Mouse (Mus musculus) bone marrow, adult 2 months (tissue): ENCODE results near the gene Mthfsd. TPM values are rescaled to one million over a fixed set of nuclear protein-coding genes. Genes with fewer than 3 reads are reported as not detected.
A peak's percentile ranks its signal among the peaks of the same experiment; 100 is the strongest.
"Not testable (repeated sequence)": the region's sequence is repeated elsewhere in the genome, so short reads cannot be mapped to it uniquely, and the experiment has no call there.

ENCODE experiments used
- H3K27ac ChIP-seq: fragments of 200-500 bp; 2 replicates; pipeline ENCODE4 v1.5.1; 2012; ENCODE audit warnings: low read depth, mild to moderate bottlenecking, control low read depth, inconsistent platforms, low read length; ENCODE audit not compliant: control insufficient read depth, poor library complexity, insufficient read depth
- H3K4me1 ChIP-seq: fragments of 200-500 bp; 2 replicates; pipeline ENCODE4 v1.6.1; 2011; ENCODE audit warnings: low read length; ENCODE audit not compliant: control insufficient read depth, insufficient read depth
- H3K4me3 ChIP-seq: fragments of 200-500 bp; replicated peaks from 2 replicates; pipeline ENCODE3; 2011; ENCODE audit warnings: mild to moderate bottlenecking, low read depth, low read length, control low read depth; ENCODE audit not compliant: control insufficient read depth
- CTCF ChIP-seq: fragments of 200-500 bp; IDR thresholded peaks from 2 replicates; pipeline ENCODE4 v1.5.1; 2011; ENCODE audit warnings: low read length, control low read depth; ENCODE audit not compliant: control insufficient read depth, insufficient read depth
- POLR2A ChIP-seq: fragments of 200-500 bp; IDR thresholded peaks from 2 replicates; pipeline ENCODE4 v1.6.1; 2011; ENCODE audit warnings: low read depth, mild to moderate bottlenecking, control low read depth, low read length, borderline replicate concordance; ENCODE audit not compliant: control insufficient read depth
- whole genome bisulfite sequencing: fragments of 180-500 bp; shearing (Covaris S2); methylation state at CpG from one replicate; pipeline ENCODE4 v1.1.7; 2018; 5-methylcytosine and 5-hydroxymethylcytosine counted together
- polyA plus RNA-seq: library from polyadenylated mRNA; stranded (reverse); fragments of >200 nt; gene quantifications from 2 replicates; pipeline ENCODE4 v1.2.4, GENCODE M21; 2011; ENCODE audit warnings: low replicate concordance; ENCODE audit not compliant: missing spikeins, insufficient read depth, insufficient read length

The Mthfsd gene
- 8.3 and 13.1 TPM in 2 replicates for polyA plus RNA-seq

- H3K4me3 ChIP-seq: peak within 1 kb of the TSS; percentile 93
- WGBS: 1% methylated on average over 75 of the region's 75 CpGs
- TF ChIP-seq CTCF (peak; percentile 22; the same call in 1 of the 2 replicates), POLR2A (peak; percentile 78)
- H3K27ac ChIP-seq: peak within 1 kb of the TSS; percentile 45
- peaks cover 3% of the 10 kb centered on the region; the same call in 1 of the 2 replicates for H3K4me1 ChIP-seq
These were observed at the start of gene Mthfsd for GRCm38 (mm10) chr8:121107668-121108656. Gene Mthfsd (minus strand): TSS chr8:121108392.

GRCm38 (mm10) chr8:121156990-121157491 is 48.8 kb upstream of the Mthfsd start:
- Histone ChIP-seq H3K27ac (no peak overlapping the region), H3K4me1 (no peaks in the 10 kb centered on the region), H3K4me3 (no peak overlapping the region)
- TF ChIP-seq CTCF: no peak
- no peak for TF ChIP-seq POLR2A
- WGBS: 41% methylated on average over 7 of the region's 7 CpGs

- no peak overlapping the region for H3K27ac ChIP-seq
- no peak overlapping the region for H3K4me3 ChIP-seq
- no peak for TF ChIP-seq CTCF
- TF ChIP-seq POLR2A: no peak
- 70% methylated on average over 12 of the region's 12 CpGs for WGBS
- H3K4me1 ChIP-seq: no peaks in the 10 kb centered on the region
These were observed 44.2 kb upstream of the Mthfsd start for GRCm38 (mm10) chr8:121152394-121152793.

- no peak for TF ChIP-seq POLR2A
- Histone ChIP-seq H3K4me1 (no peaks in the 10 kb centered on the region), H3K27ac (no peak overlapping the region), H3K4me3 (no peak overlapping the region)
- WGBS: 32% methylated on average over 8 of the region's 8 CpGs
These were observed 40.4 kb upstream of the Mthfsd start for GRCm38 (mm10) chr8:121148573-121149083.

GRCm38 (mm10) chr8:121145457-121146134 is 37.4 kb upstream of the Mthfsd start:
- H3K27ac ChIP-seq, H3K4me1 ChIP-seq, H3K4me3 ChIP-seq: not testable (repeated sequence)
- WGBS: 30% methylated on average over 5 of the region's 6 CpGs

- Histone ChIP-seq H3K4me1 (no peaks in the 10 kb centered on the region), H3K27ac (no peak overlapping the region), H3K4me3 (no peak overlapping the region)
- TF ChIP-seq CTCF: no peak
- no peak for TF ChIP-seq POLR2A
- 83% methylated on average over 6 of the region's 6 CpGs for WGBS
These were observed 28.7 kb upstream of the Mthfsd start for GRCm38 (mm10) chr8:121136856-121137255.

- Histone ChIP-seq H3K27ac (no peak overlapping the region), H3K4me1 (no peaks in the 10 kb centered on the region), H3K4me3 (no peak overlapping the region)
- 75% methylated on average over 11 of the region's 11 CpGs for WGBS
- no peak for TF ChIP-seq POLR2A
- TF ChIP-seq CTCF: no peak
These were observed 26.3 kb upstream of the Mthfsd start for GRCm38 (mm10) chr8:121134512-121134911.

GRCm38 (mm10) chr8:121134102-121134501 is 25.9 kb upstream of the Mthfsd start:
- H3K27ac ChIP-seq: no peak overlapping the region
- no peaks in the 10 kb centered on the region for H3K4me1 ChIP-seq
- H3K4me3 ChIP-seq: no peak overlapping the region
- TF ChIP-seq POLR2A: no peak
- no peak for TF ChIP-seq CTCF
- WGBS: 85% methylated on average over 10 of the region's 10 CpGs
